Mouse (Mus musculus) liver, adult 2 months (tissue): Measurements from ENCODE around the gene Zfp78. TPM values are rescaled to one million over a fixed set of nuclear protein-coding genes. Genes with fewer than 3 reads are reported as not detected.

Source experiments
- DNase-seq: peaks from one replicate; pipeline ENCODE4 v3.0.0-alpha.2; 2011; ENCODE audit warnings: low read depth, low spot score; ENCODE audit errors: extremely low read depth
- H3K27ac ChIP-seq: fragments of 200-500 bp; replicated peaks from 2 replicates; pipeline ENCODE4 v1.5.1; 2012; ENCODE audit warnings: low read depth, mild to moderate bottlenecking, control low read depth, inconsistent platforms, low read length; ENCODE audit not compliant: insufficient read depth
- H3K27me3 ChIP-seq: fragments of 200-500 bp; 2 replicates; pipeline ENCODE4 v1.6.1; 2012; ENCODE audit warnings: mild to moderate bottlenecking, moderate library complexity, low read length, inconsistent platforms; ENCODE audit not compliant: control insufficient read depth, insufficient read depth
- H3K36me3 ChIP-seq: fragments of 200-500 bp; 2 replicates; pipeline ENCODE4 v1.6.1; 2012; ENCODE audit warnings: low read length, inconsistent platforms; ENCODE audit not compliant: control insufficient read depth, insufficient read depth
- H3K4me1 ChIP-seq: fragments of 200-500 bp; 2 replicates; pipeline ENCODE4 v1.6.1; 2011; ENCODE audit warnings: low read length; ENCODE audit not compliant: control insufficient read depth, insufficient read depth
- H3K4me3 ChIP-seq: fragments of 200-500 bp; 2 replicates; pipeline ENCODE4 v1.5.1; 2011; ENCODE audit warnings: low read depth, mild to moderate bottlenecking, control low read depth, low read length, moderate library complexity; ENCODE audit not compliant: insufficient read depth
- H3K79me2 ChIP-seq: fragments of 200-500 bp; 2 replicates; pipeline ENCODE4 v1.6.1; 2012; ENCODE audit warnings: inconsistent platforms, mild to moderate bottlenecking, low read length, moderate library complexity; ENCODE audit not compliant: control insufficient read depth, insufficient read depth
- H3K9ac ChIP-seq: fragments of 200-500 bp; 2 replicates; pipeline ENCODE4 v1.6.1; 2012; ENCODE audit warnings: low read depth, mild to moderate bottlenecking, control low read depth, inconsistent platforms, low read length
- CTCF ChIP-seq: fragments of 200-500 bp; IDR thresholded peaks from 2 replicates; pipeline ENCODE4 v1.5.1; 2011; ENCODE audit warnings: low read depth, low read length, control low read depth
- POLR2A ChIP-seq: fragments of 200-500 bp; IDR thresholded peaks from 2 replicates; pipeline ENCODE4 v1.6.1; 2011; ENCODE audit warnings: low read length, control low read depth; ENCODE audit not compliant: insufficient read depth; ENCODE audit errors: extremely low read depth
- WGBS: fragments of 180-500 bp; shearing (Covaris S2); methylation state at CpG from one replicate; pipeline ENCODE4 v1.1.7; 2018; 5-methylcytosine and 5-hydroxymethylcytosine counted together
- polyA plus RNA-seq: library from polyadenylated mRNA; depleted of rRNA; stranded (reverse); fragments of >200 nt; gene quantifications from 2 replicates; pipeline ENCODE4 v1.2.3, GENCODE M21; 2012
- total RNA-seq: library from RNA; depleted of rRNA; stranded (reverse); fragments of >200 nt; gene quantifications from 2 replicates; pipeline ENCODE4 v1.2.3, GENCODE M21; 2014

Gene Zfp78
- total and polyA plus RNA-seq, 2 experiments = 0.21 to 1.3 TPM

DNA sequence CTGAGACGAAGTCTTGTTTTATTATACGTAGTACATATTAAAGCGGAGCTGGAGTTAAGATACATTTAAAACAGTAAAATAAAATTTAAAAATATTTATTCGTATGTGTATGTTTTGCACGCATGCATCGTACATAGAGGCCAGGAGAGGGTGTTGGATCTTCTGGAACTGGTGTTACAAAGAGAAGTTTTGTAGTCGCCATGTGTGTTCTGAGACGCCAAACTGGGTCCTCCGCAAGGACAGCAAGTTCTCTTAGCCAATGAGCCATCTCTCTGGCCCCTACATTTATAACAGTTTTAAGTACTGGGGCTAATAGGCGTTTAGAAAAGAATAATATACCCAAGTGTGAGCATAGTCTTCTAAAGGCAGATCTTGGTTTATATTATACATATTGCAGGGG is 19.0 kb upstream of the Zfp78 start:
- peaks cover 2% of the 10 kb centered on the region; the same call in 1 of the 2 replicates for H3K27me3 ChIP-seq
- no peak for DNase-seq
- H3K4me1 ChIP-seq = no peaks in the 10 kb centered on the region
- H3K27ac ChIP-seq = no peak overlapping the region
- H3K4me3 ChIP-seq = peak overlapping the region; percentile 73; the same call in 1 of the 2 replicates
- H3K9ac ChIP-seq = no peak overlapping the region
- WGBS = 38% methylated on average over 10 of the region's 10 CpGs
- H3K79me2 ChIP-seq = no peaks in the 10 kb centered on the region
- TF ChIP-seq POLR2A (no peak), CTCF (no peak)
- H3K36me3 ChIP-seq = no peaks in the 10 kb centered on the region

DNA sequence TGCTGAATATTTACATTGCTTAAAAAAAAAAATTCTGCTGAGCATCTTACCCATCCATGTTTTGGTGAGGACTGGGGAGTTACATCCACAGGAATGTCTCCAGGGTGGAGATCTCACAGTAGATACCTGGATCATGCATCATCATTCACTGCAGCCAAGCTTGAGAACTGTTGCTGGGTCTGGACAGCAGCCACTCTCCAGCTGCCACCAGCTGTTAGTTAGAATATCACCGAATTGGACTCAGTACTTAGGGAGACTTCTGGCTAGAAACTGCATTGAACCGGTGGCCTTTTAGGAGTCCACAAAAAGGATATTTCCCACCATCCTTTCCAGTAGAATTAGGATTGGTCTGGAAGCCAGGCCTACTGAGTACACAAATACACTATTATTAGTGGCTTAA is 5.0 kb upstream of the Zfp78 start:
- H3K4me3 ChIP-seq = no peak overlapping the region
- no peaks in the 10 kb centered on the region for H3K36me3 ChIP-seq
- no peaks in the 10 kb centered on the region for H3K27me3 ChIP-seq
- no peaks in the 10 kb centered on the region for H3K4me1 ChIP-seq
- no peak for DNase-seq
- H3K27ac ChIP-seq = no peak overlapping the region
- 79% methylated on average over 2 of the region's 2 CpGs for whole genome bisulfite sequencing
- no peak overlapping the region for H3K9ac ChIP-seq
- TF ChIP-seq POLR2A (no peak), CTCF (no peak)
- no peaks in the 10 kb centered on the region for H3K79me2 ChIP-seq

DNA sequence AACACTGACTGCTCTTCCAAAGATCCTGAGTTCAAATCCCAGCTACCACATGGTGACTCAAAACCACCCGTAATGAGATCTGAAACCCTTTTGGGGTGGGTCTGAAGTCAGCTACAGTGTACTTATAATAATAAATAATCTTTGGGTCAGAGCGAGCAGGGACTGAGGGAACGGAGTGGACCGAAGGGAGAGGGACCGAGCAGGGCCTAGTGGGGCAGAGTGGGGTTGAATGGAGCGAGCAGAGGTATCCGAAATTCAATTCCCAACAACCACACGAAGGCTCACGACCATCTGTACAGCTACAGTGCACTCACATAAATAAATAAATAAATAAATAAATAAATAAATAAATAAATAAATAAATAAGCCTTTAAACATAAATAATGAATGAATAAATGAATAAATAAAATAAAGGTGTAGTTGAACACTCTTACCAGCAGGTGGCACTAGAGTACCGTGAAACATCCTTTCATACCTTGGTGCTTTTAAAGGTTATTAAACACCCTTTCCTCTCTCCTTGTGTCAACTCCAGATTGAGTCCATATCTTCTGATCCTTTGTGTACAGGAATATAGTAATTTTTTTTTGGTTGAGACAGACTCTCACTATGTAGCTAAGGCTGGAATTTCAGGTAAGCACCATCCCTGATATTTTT is 4.0 kb upstream of the Zfp78 start:
- H3K27me3 ChIP-seq = no peaks in the 10 kb centered on the region
- peak; percentile 42 for TF ChIP-seq CTCF
- TF ChIP-seq POLR2A = no peak
- DNase-seq = peak; percentile 64
- peaks cover 5% of the 10 kb centered on the region for H3K4me1 ChIP-seq
- 52% methylated on average over 10 of the region's 10 CpGs for WGBS
- H3K36me3 ChIP-seq = no peaks in the 10 kb centered on the region
- H3K4me3 ChIP-seq = no peak overlapping the region
- no peak overlapping the region for H3K9ac ChIP-seq
- H3K27ac ChIP-seq = no peak overlapping the region
- no peaks in the 10 kb centered on the region for H3K79me2 ChIP-seq

GRCm38 (mm10) chr7:6360477-6361060 is 2.5 kb upstream of the Zfp78 start:
- H3K9ac ChIP-seq = no peak overlapping the region
- TF ChIP-seq CTCF (no peak), POLR2A (no peak)
- no peak overlapping the region for H3K27ac ChIP-seq
- H3K27me3 ChIP-seq = no peaks in the 10 kb centered on the region
- no peaks in the 10 kb centered on the region for H3K79me2 ChIP-seq
- no peak overlapping the region for H3K4me3 ChIP-seq
- 19% methylated on average over 9 of the region's 9 CpGs for WGBS
- H3K36me3 ChIP-seq = no peaks in the 10 kb centered on the region
- peaks cover 7% of the 10 kb centered on the region for H3K4me1 ChIP-seq
- no peak for DNase-seq

DNA sequence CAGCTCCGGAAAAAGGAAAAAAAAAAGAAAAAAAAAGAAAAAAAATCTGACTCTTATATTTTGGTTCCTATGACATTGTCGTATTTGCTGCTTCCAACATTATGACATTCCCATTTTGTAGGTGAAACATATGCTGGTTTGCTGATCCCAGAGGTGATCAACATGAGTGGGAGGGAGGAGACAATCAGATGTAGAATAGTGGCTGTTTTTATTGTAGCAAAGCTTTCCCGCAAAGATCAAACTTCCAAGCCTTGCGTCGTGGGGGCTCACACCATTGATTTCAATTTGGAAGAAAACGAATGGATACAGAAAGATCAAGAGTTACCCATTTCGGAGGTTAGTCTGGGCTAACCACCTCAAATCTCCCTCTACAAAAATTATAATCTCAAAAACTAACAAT is 1.3 kb upstream of the Zfp78 start:
- TF ChIP-seq CTCF (no peak), POLR2A (no peak)
- no peaks in the 10 kb centered on the region for H3K27me3 ChIP-seq
- H3K4me1 ChIP-seq = peaks cover 7% of the 10 kb centered on the region
- no peaks in the 10 kb centered on the region for H3K36me3 ChIP-seq
- WGBS = 32% methylated on average over 7 of the region's 7 CpGs
- H3K27ac ChIP-seq = no peak overlapping the region
- H3K4me3 ChIP-seq = peak overlapping the region; percentile 40
- no peak for DNase-seq
- no peaks in the 10 kb centered on the region for H3K79me2 ChIP-seq
- H3K9ac ChIP-seq = no peak overlapping the region; the same call in 1 of the 2 replicates
